Comparison of ENCODE assay signal across 12 mouse cellular contexts in genomic region chr6:129175612-129176011, GRCm38 (mm10). TPM values are rescaled to one million over a fixed set of nuclear protein-coding genes. Genes with fewer than 3 reads are reported as not detected.
"Had no signal": no experiment of that assay in that cellular context is flagged by ENCODE, and none has a peak within 500 bp of the region (broad histone marks: within the 10 kb centered on the region; RNA-seq: fewer than 3 reads in every experiment).

No protein-coding gene starts in this region.

- H3K27ac ChIP-seq: hindbrain, embryonic 14.5 days; layer of hippocampus, adult 2 months; limb, embryonic 13.5 days; midbrain, embryonic 12.5 days; neural tube, embryonic 13.5 days had no signal

- H3K27me3 ChIP-seq: limb, embryonic 13.5 days; midbrain, embryonic 12.5 days; neural tube, embryonic 13.5 days had no signal

- H3K9ac ChIP-seq: hindbrain, embryonic 14.5 days; limb, embryonic 13.5 days; midbrain, embryonic 12.5 days; neural tube, embryonic 13.5 days had no signal

- H3K4me1 ChIP-seq: limb, embryonic 13.5 days had no signal

- H3K36me3 ChIP-seq: limb, embryonic 13.5 days; midbrain, embryonic 12.5 days; neural tube, embryonic 13.5 days had no signal

- ATAC-seq: midbrain, embryonic 16.5 days had no signal

- H3K4me2 ChIP-seq: hindbrain, embryonic 14.5 days; limb, embryonic 13.5 days; midbrain, embryonic 12.5 days; neural tube, embryonic 13.5 days had no signal

- H3K4me3 ChIP-seq: layer of hippocampus, adult 2 months; limb, embryonic 13.5 days; midbrain, embryonic 12.5 days; neural tube, embryonic 13.5 days had no signal

- H3K9me3 ChIP-seq: limb, embryonic 13.5 days; midbrain, embryonic 12.5 days; neural tube, embryonic 13.5 days had no signal

- DNase-seq: lung, adult 18-20 months; retina, postnatal 1 day; right cerebral cortex, postnatal 4 days; spleen, adult 18-20 months; thymus, adult 18-20 months; thymus, postnatal 14 days had no signal

RNA-seq across cellular contexts. Expression of gene Clec2d, which starts 4.8 kb away (rescaled TPM):
- polyA plus RNA-seq: limb, embryonic 13.5 days; midbrain, embryonic 16.5 days; neural tube, embryonic 13.5 days had no signal
